Mouse (Mus musculus): Measurements from ENCODE around the gene Tbce. TPM values are rescaled to one million over a fixed set of nuclear protein-coding genes. Genes with fewer than 3 reads are reported as not detected.

Gene Tbce
- polyA plus RNA-seq, 1 experiment from 2014 or later = 59.7 TPM

DNA sequence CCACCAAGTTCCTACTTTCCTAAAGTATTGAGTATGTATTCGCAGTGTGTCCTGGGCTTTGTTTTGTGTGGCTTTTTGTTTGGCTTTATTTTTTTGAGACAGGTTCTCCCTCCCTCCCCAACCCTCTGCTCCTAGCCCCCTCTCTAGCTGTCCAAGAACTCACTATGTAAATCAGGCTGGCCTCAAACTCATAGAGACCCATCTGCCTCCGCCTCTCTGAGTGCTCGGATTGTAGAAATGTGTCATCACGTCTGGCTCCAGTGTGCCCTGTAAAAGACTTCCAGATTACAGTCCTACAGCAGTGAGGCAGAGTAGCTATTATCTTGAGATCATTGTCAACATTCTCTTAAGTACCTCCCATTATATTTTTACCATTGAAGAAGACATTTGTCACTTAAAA, 78.4 kb downstream of the Tbce start:
- H3K27ac ChIP-seq = no peak overlapping the region
- no peaks in the 10 kb centered on the region for H3K9me3 ChIP-seq
- 76% methylated on average over 4 of the region's 4 CpGs for WGBS
- no peak for ATAC-seq (ENCODE audit: borderline replicate concordance, extremely low read depth, low FRiP score, low TSS enrichment)
- no peak overlapping the region for H3K9ac ChIP-seq
- no peaks in the 10 kb centered on the region for H3K27me3 ChIP-seq
- H3K36me3 ChIP-seq = no peaks in the 10 kb centered on the region
- H3K4me1 ChIP-seq = no peaks in the 10 kb centered on the region
- no peak overlapping the region for H3K4me3 ChIP-seq
- no peak overlapping the region for H3K4me2 ChIP-seq

DNA sequence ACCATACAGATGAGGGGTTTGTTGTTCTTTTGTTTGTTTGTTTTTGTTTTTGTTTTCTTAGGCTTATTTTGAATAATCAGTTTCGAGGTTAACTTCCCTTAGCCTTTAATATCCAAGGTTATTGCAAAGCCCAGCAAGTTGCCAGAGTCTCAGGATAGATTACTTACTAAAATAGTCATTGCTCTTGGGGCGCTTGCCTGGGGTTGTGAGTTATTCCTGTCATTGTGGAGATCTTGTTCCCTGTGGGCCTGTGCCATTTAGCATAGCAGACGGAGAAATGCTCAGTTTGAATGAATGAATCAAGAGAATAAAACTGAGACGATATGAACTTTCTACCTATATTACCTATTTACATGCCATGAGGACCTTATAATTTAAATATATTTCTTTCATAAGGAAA, 79.2 kb downstream of the Tbce start:
- WGBS = 91% methylated on average over 4 of the region's 4 CpGs
- Histone ChIP-seq H3K9me3 (no peaks in the 10 kb centered on the region), H3K27me3 (no peaks in the 10 kb centered on the region), H3K36me3 (no peaks in the 10 kb centered on the region), H3K4me2 (no peak overlapping the region), H3K4me3 (no peak overlapping the region), H3K9ac (no peak overlapping the region), H3K4me1 (peaks cover 3% of the 10 kb centered on the region; the same call in 1 of the 2 replicates), H3K27ac (no peak overlapping the region)
- ATAC-seq (ENCODE audit: borderline replicate concordance, extremely low read depth, low FRiP score, low TSS enrichment) = no peak

DNA sequence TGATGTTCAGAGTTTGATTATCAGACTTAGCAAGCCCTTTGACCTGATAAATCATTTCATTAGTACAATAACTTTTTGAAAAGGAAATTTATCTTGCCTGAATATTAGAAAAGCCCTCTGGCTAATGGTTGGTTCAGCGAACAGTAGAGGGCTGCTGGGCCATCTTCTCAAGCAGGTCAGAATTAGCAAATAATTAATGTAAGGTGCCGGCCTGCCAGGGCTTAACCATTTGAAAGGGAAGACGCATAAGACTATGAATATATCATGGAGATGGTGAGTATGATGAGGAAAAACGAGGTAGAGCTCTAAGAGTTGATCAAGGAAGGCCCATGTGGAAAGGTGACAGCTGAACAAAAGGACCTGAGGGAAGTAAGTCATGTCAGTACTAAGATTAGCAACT, 82.8 kb downstream of the Tbce start:
- Histone ChIP-seq H3K4me3 (no peak overlapping the region), H3K4me1 (peaks cover 7% of the 10 kb centered on the region; the same call in 1 of the 2 replicates), H3K36me3 (no peaks in the 10 kb centered on the region), H3K27me3 (no peaks in the 10 kb centered on the region), H3K9ac (no peak overlapping the region), H3K27ac (no peak overlapping the region), H3K4me2 (no peak overlapping the region), H3K9me3 (no peaks in the 10 kb centered on the region)
- WGBS = 78% methylated on average over 4 of the region's 4 CpGs
- ATAC-seq (ENCODE audit: borderline replicate concordance, extremely low read depth, low FRiP score, low TSS enrichment) = no peak

DNA sequence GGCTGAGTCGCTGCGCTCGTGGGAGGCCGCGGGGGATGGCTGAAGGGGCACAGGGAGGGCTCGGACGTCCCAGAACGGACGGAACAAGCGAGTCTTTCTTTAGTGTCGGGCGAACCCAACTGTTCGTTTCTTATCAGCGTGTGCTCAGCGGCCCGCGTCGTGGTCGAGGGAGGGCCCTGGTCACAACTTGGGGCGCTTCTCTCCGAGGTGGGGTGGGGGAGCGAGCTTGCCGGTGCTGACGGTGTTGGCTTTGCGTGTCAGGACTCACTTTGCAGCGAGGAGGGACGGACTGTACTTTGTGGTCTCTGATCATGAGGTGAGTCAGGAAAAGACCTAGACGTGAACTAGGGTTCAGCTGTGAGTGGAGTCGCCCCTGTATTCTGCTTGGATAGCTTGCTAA, 84.5 kb downstream of the Tbce start:
- Histone ChIP-seq H3K36me3 (no peaks in the 10 kb centered on the region), H3K9me3 (no peaks in the 10 kb centered on the region), H3K4me2 (peak overlapping the region; percentile 84), H3K4me1 (peaks cover 7% of the 10 kb centered on the region; the same call in 1 of the 2 replicates), H3K27me3 (no peaks in the 10 kb centered on the region), H3K4me3 (peak overlapping the region; percentile 93), H3K9ac (peak overlapping the region; percentile 80), H3K27ac (peak overlapping the region; percentile 81)
- WGBS = under 1% methylated on average over 29 of the region's 29 CpGs
- peak; percentile 29 for ATAC-seq (ENCODE audit: borderline replicate concordance, extremely low read depth, low FRiP score, low TSS enrichment)

DNA sequence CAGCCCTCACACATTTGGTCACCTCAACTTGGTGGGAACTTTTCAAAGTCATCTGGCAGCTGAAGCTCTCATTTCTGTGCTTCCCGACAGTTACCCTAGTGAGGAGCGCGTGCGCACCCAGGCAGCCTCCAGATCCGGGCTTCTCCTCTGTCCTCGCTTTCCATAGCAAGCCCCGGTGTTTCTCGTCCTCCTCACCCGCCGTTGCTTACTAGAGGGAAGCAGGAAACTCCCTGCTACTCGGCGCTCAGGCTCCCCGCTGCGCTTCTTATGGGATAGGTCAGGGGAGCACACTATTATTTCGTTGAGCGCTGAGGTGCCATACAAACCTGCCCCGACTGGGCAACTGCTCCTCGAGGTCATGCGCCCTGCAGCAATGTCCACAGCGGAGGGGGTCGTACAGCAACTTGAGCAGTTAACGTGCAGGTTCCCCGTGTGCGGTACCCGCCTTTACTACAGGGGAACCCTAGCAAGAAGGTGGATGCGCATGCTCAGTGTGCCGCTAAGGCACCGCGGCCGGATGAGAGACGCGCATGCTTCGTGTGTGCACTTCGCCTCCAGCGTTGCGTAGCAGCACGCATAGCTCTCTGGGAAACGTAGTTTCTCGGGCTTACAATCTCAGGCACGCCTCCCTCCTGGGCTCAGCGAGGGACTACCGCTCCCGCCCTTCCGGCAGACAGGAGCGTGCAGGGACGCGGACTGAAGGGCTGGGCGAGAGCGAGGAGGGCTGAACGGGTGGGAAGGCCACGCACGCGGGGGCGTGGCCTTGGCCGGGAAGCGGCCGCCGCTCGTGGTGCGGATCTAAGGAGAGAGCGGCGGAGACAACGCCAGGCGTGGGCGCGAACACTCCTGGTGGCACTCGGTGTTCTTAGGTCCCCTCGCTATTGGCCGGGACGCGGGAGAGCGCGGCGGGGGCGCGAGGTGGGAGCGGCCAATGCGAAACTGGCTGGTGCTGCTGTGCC, 85.3 kb downstream of the Tbce start, which contains the start of gene B3galnt2:
B3galnt2 (plus strand) TSS at position 596 of the 959 bp plus-strand sequence.
- H3K27me3 ChIP-seq = no peaks in the 10 kb centered on the region
- peak within 1 kb of the TSS; percentile 80 for H3K9ac ChIP-seq
- peak within 1 kb of the TSS; percentile 88 for H3K27ac ChIP-seq
- peak within 1 kb of the TSS; percentile 93 for H3K4me3 ChIP-seq
- H3K4me1 ChIP-seq = peaks cover 7% of the 10 kb centered on the region; the same call in 1 of the 2 replicates
- peak within 1 kb of the TSS; percentile 84 for H3K4me2 ChIP-seq
- no peaks in the 10 kb centered on the region for H3K36me3 ChIP-seq
- H3K9me3 ChIP-seq = no peaks in the 10 kb centered on the region
- under 1% methylated on average over 73 of the region's 78 CpGs for WGBS
- peak; percentile 99 for ATAC-seq (ENCODE audit: borderline replicate concordance, extremely low read depth, low FRiP score, low TSS enrichment)

Other genes with a start within 250 kb of the Tbce start
- 38.3 and 38.9 TPM in 2 replicates for gene B3galnt2, start 85.2 kb downstream of the Tbce start, polyA plus RNA-seq (2015; fragmentation: Nextera tagmentation; extraction: Ambion mirVana)
- 55.2 and 65.2 TPM in 2 replicates for gene Arid4b, start 23.6 kb upstream of the Tbce start, polyA plus RNA-seq (2015; fragmentation: Nextera tagmentation; extraction: Ambion mirVana)
- gene Ggps1, start 23.9 kb upstream of the Tbce start, polyA plus RNA-seq (2015; fragmentation: Nextera tagmentation; extraction: Ambion mirVana) = 47.7 and 48.2 TPM in 2 replicates

Data from lung, embryonic 15.5 days (tissue).